Mouse (Mus musculus): ENCODE data around the gene Olfr1423. TPM values are rescaled to one million over a fixed set of nuclear protein-coding genes. Genes with fewer than 3 reads are reported as not detected.
"Not testable (repeated sequence)": the region's sequence is repeated elsewhere in the genome, so short reads cannot be mapped to it uniquely, and the experiment has no call there.

Olfr1423 gene
- polyA plus RNA-seq, 1 experiment from 2014 or later = 0.03 TPM

- DNase-seq (ENCODE audit: low spot score, missing footprints) = peak; percentile 70
- H3K4me1 ChIP-seq (ENCODE audit: control insufficient read depth, insufficient read depth, low read length); H3K27me3 ChIP-seq (ENCODE audit: control insufficient read depth, insufficient read depth, low read length); H3K9ac ChIP-seq (ENCODE audit: low read length); H3K4me2 ChIP-seq; H3K27ac ChIP-seq (ENCODE audit: low read depth, low read length); ATAC-seq (ENCODE audit: low FRiP score); H3K9me3 ChIP-seq (ENCODE audit: control insufficient read depth, low read length); H3K4me3 ChIP-seq (ENCODE audit: low read depth, low read length): not testable (repeated sequence)
- peaks cover 23% of the 10 kb centered on the region for H3K36me3 ChIP-seq (ENCODE audit: control insufficient read depth, insufficient read depth, low read length)
- 82% methylated on average over 5 of the region's 5 CpGs for WGBS
These were observed 56.5 kb downstream of the Olfr1423 start for GRCm38 (mm10) chr19:11984614-11985013.

Other genes starting within 250 kb of the Olfr1423 start
- gene Stx3, start 221.9 kb downstream of the Olfr1423 start, polyA plus RNA-seq (2014; fragmentation: Nextera tagmentation; extraction: Ambion mirVana) = 19.5 and 23.1 TPM in 2 replicates
- not detected in 2 replicates for gene Olfr1417, start 202.1 kb downstream of the Olfr1423 start, polyA plus RNA-seq (2014; fragmentation: Nextera tagmentation; extraction: Ambion mirVana)
- gene Olfr1418, start 180.3 kb downstream of the Olfr1423 start, polyA plus RNA-seq (2014; fragmentation: Nextera tagmentation; extraction: Ambion mirVana) = not detected in 2 replicates
- gene Olfr1419, start 166.2 kb downstream of the Olfr1423 start, polyA plus RNA-seq (2014; fragmentation: Nextera tagmentation; extraction: Ambion mirVana) = not detected in 2 replicates
- gene Olfr1420, start 154.8 kb downstream of the Olfr1423 start, polyA plus RNA-seq (2014; fragmentation: Nextera tagmentation; extraction: Ambion mirVana) = 0.08 TPM in 1 of 2 replicates, not detected in the other
- gene Patl1, start 128.9 kb downstream of the Olfr1423 start, polyA plus RNA-seq (2014; fragmentation: Nextera tagmentation; extraction: Ambion mirVana) = 30.2 and 30.3 TPM in 2 replicates
- gene Osbp, start 75.4 kb downstream of the Olfr1423 start, polyA plus RNA-seq (2014; fragmentation: Nextera tagmentation; extraction: Ambion mirVana) = 5.3 and 6.0 TPM in 2 replicates
- gene Olfr1424, start 21.4 kb upstream of the Olfr1423 start, polyA plus RNA-seq (2014; fragmentation: Nextera tagmentation; extraction: Ambion mirVana) = not detected in 2 replicates
- not detected in 2 replicates for gene Olfr1425, start 36.4 kb upstream of the Olfr1423 start, polyA plus RNA-seq (2014; fragmentation: Nextera tagmentation; extraction: Ambion mirVana)
- gene Olfr1426, start 50.7 kb upstream of the Olfr1423 start, polyA plus RNA-seq (2014; fragmentation: Nextera tagmentation; extraction: Ambion mirVana) = not detected in 2 replicates
- not detected in 2 replicates for gene Olfr1427, start 62.0 kb upstream of the Olfr1423 start, polyA plus RNA-seq (2014; fragmentation: Nextera tagmentation; extraction: Ambion mirVana)
- not detected in 2 replicates for gene Olfr1428, start 74.6 kb upstream of the Olfr1423 start, polyA plus RNA-seq (2014; fragmentation: Nextera tagmentation; extraction: Ambion mirVana)
- not detected in 2 replicates for gene Olfr76, start 81.9 kb upstream of the Olfr1423 start, polyA plus RNA-seq (2014; fragmentation: Nextera tagmentation; extraction: Ambion mirVana)
- gene Olfr1555-ps1, start 128.8 kb upstream of the Olfr1423 start, polyA plus RNA-seq (2014; fragmentation: Nextera tagmentation; extraction: Ambion mirVana) = not detected in 2 replicates
- not detected in 2 replicates for gene Olfr1431, start 159.3 kb upstream of the Olfr1423 start, polyA plus RNA-seq (2014; fragmentation: Nextera tagmentation; extraction: Ambion mirVana)
- not detected in 2 replicates for gene Olfr1432, start 191.3 kb upstream of the Olfr1423 start, polyA plus RNA-seq (2014; fragmentation: Nextera tagmentation; extraction: Ambion mirVana)
- not detected in 2 replicates for gene Olfr262, start 200.3 kb upstream of the Olfr1423 start, polyA plus RNA-seq (2014; fragmentation: Nextera tagmentation; extraction: Ambion mirVana)
- not detected in 2 replicates for gene Olfr235, start 219.7 kb upstream of the Olfr1423 start, polyA plus RNA-seq (2014; fragmentation: Nextera tagmentation; extraction: Ambion mirVana)
- not detected in 2 replicates for gene Olfr1434, start 238.5 kb upstream of the Olfr1423 start, polyA plus RNA-seq (2014; fragmentation: Nextera tagmentation; extraction: Ambion mirVana)